Mouse (Mus musculus) embryonic facial prominence, embryonic 14.5 days (tissue): Measurements from ENCODE around the gene Armc2. TPM values are rescaled to one million over a fixed set of nuclear protein-coding genes. Genes with fewer than 3 reads are reported as not detected.

Experiments
- ATAC-seq: fragments of 200-750 bp; cut with Nextera tagmentation; 2 replicates; pipeline ENCODE4 v1.8.0; 2017; ENCODE audit warnings: low read depth, moderate number of reproducible peaks, moderate TSS enrichment
- DNase-seq: peaks from one replicate; pipeline ENCODE4 v3.0.0-alpha.2; 2015; ENCODE audit warnings: low spot score
- H3K27ac ChIP-seq: fragments of 300-500 bp; sonication (generic); replicated peaks from 2 replicates; pipeline ENCODE4 v1.5.1; 2014; ENCODE audit warnings: low read depth, mild to moderate bottlenecking, low read length, moderate library complexity
- H3K27me3 ChIP-seq: fragments of 300-500 bp; sonication (generic); replicated peaks from 2 replicates; pipeline ENCODE4 v1.6.1; 2014; ENCODE audit warnings: low read length; ENCODE audit not compliant: control insufficient read depth, insufficient read depth
- H3K36me3 ChIP-seq: fragments of 300-500 bp; sonication (generic); 2 replicates; pipeline ENCODE4 v1.6.1; 2014; ENCODE audit warnings: low read length, mixed read lengths; ENCODE audit not compliant: control insufficient read depth, insufficient read depth
- H3K4me1 ChIP-seq: fragments of 300-500 bp; sonication (generic); 2 replicates; pipeline ENCODE4 v1.6.1; 2014; ENCODE audit warnings: antibody characterized with exemption, low read length; ENCODE audit not compliant: control insufficient read depth, insufficient read depth
- H3K4me2 ChIP-seq: fragments of 300-500 bp; sonication (generic); 2 replicates; pipeline ENCODE4 v1.6.1; 2014; ENCODE audit warnings: low read depth, mild to moderate bottlenecking, low read length, moderate library complexity, mixed read lengths
- H3K4me3 ChIP-seq: fragments of 300-500 bp; sonication (generic); 2 replicates; pipeline ENCODE4 v1.5.1; 2014; ENCODE audit warnings: low read depth, mild to moderate bottlenecking, low read length
- H3K9ac ChIP-seq: fragments of 300-500 bp; sonication (generic); 2 replicates; pipeline ENCODE4 v1.6.1; 2014; ENCODE audit warnings: low read depth, mild to moderate bottlenecking, low read length, moderate library complexity, mixed read lengths
- H3K9me3 ChIP-seq: fragments of 300-500 bp; sonication (generic); 2 replicates; pipeline ENCODE4 v1.6.1; 2016; ENCODE audit warnings: low read length; ENCODE audit not compliant: control insufficient read depth
- WGBS: fragments of 180-500 bp; shearing (Covaris S2); extraction: QIAGEN DNeasy Blood & Tissue Kit; methylation state at CpG from one replicate; pipeline ENCODE4 v1.1.7; 2014; 5-methylcytosine and 5-hydroxymethylcytosine counted together
- polyA plus RNA-seq: library from polyadenylated mRNA; unstranded; fragments of >200 nt; fragmentation: Nextera tagmentation; extraction: Ambion mirVana; gene quantifications from 2 replicates; pipeline ENCODE4 v1.2.1, GENCODE M21; 2014

Gene Armc2
- polyA plus RNA-seq, 1 experiment from 2014 or later = 4.1 TPM

DNA sequence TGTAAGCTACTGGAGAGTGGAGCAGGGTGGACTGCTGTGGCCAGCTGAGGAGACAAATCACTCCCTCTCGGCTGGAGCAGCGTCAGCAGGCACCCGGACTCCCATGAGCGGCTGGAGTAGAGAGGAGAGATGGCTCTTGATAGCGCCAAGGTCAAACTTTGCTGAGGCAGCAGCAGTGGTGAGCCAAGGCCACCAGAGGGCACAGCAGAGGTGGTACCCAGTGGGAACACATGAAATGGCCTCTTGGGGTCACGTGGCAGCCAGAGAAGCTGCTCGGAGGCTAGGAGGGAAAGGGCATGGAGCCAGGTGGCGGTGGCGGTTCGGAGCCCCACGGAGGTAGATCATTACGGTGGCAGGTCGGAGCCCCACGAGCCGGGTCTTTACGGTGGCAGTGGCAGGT is 12.8 kb upstream of the Armc2 start:
- ATAC-seq (peak; percentile 72), DNase-seq (peak; percentile 77)
- 18% methylated on average over 15 of the region's 16 CpGs for WGBS
- Histone ChIP-seq H3K36me3 (no peaks in the 10 kb centered on the region), H3K9ac (no peak overlapping the region), H3K27me3 (no peaks in the 10 kb centered on the region), H3K4me2 (peak overlapping the region; percentile 39), H3K4me3 (no peak overlapping the region), H3K9me3 (no peaks in the 10 kb centered on the region), H3K27ac (no peak overlapping the region), H3K4me1 (peaks cover 9% of the 10 kb centered on the region; the same call in 1 of the 2 replicates)

DNA sequence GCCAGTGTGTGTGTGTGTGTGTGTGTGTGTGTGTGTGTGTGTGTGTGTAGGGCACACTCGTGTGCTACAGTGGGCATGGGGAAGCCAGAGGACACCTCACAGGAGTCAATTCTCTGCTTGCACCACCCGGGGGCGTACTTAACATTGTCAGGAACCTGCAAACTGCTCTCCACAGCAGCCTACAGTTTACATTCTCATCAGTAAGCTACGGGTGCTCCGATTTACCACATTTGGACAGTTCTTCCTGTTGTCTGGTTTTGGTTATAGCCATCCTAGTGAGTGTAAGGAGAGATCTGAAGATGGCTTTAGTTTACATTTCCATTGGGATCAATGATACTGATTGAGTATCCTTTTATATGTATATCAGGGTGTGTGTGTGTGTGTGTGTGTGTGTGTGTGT is 11.3 kb upstream of the Armc2 start:
- Histone ChIP-seq H3K27ac (no peak overlapping the region), H3K4me2 (no peak overlapping the region), H3K9me3 (no peaks in the 10 kb centered on the region), H3K4me1 (peaks cover 6% of the 10 kb centered on the region; the same call in 1 of the 2 replicates), H3K9ac (no peak overlapping the region), H3K4me3 (no peak overlapping the region), H3K36me3 (no peaks in the 10 kb centered on the region), H3K27me3 (no peaks in the 10 kb centered on the region)
- 51% methylated on average over 5 of the region's 5 CpGs for WGBS
- DNase-seq = no peak
- ATAC-seq = no peak

DNA sequence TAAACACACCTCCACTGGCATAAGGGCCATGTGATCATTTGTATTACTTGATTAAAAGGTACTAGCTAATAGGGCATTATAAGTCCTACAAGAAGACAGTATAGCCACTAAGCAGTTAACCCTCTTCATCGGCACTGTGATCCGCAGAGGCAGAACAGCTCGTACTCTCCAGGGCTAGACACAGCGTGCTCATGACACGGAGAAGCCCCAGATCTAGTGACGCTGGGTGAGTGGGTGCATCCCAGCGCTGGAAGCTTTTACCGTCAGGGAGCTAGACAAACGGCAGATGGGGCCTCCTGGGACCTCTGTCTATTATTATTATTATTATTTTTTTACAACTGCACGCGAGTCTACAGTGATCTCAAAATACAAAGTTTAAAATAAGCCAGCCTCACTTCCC is 9.1 kb upstream of the Armc2 start:
- WGBS = 64% methylated on average over 11 of the region's 11 CpGs
- H3K4me2 ChIP-seq = no peak overlapping the region

DNA sequence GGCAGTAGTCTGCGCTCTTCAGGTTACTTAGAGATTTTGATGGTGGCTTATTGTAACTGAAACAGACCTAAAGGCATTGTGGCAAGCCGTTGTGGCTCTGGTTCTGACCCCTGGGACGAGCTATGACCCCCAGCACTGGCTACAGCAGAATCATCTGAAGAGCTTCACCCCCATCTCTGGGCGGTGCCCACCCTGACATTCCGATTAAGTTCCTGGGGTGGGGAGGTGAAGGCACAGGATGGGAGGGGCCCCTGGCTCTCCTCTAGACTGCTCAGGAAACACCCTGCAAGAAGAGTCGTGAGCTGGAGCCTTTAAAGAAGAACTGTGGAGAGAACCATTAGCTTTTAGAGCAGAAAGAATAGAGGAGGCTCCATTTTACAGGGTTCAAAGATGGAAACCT is 6.2 kb upstream of the Armc2 start:
- DNase-seq (no peak), ATAC-seq (no peak)
- Histone ChIP-seq H3K9me3 (no peaks in the 10 kb centered on the region), H3K27ac (no peak overlapping the region), H3K36me3 (no peaks in the 10 kb centered on the region), H3K4me3 (no peak overlapping the region), H3K27me3 (no peaks in the 10 kb centered on the region), H3K9ac (no peak overlapping the region), H3K4me2 (no peak overlapping the region), H3K4me1 (no peaks in the 10 kb centered on the region)
- WGBS = 76% methylated on average over 6 of the region's 6 CpGs

More for the DNA sequence above, 9.1 kb upstream of the Armc2 start:
- no peak overlapping the region for H3K4me3 ChIP-seq
- H3K9ac ChIP-seq = no peak overlapping the region
- H3K4me1 ChIP-seq = no peaks in the 10 kb centered on the region; the same call in 1 of the 2 replicates
- DNase-seq (no peak), ATAC-seq (no peak)
- H3K36me3 ChIP-seq = no peaks in the 10 kb centered on the region
- no peaks in the 10 kb centered on the region for H3K9me3 ChIP-seq
- H3K27ac ChIP-seq = no peak overlapping the region
- H3K27me3 ChIP-seq = no peaks in the 10 kb centered on the region

DNA sequence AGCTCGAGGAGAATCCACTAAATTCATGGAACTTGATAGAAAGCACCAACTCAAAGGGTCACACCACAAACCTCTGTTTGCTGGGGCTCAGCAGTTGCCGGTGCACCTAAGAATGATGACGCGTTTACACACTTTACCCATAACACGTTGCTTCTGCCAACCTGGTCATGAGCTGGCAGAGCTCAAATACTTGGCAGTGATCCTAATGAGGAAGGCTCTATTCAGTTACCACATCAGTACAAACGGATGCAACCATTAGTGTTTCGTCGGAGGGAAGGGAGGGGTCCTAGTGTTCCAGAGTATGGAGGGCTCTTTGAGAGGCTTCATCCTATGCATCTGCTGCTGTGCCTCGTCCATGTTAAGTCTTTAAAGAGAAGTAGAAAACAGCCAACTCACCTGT is 3.3 kb upstream of the Armc2 start:
- no peak overlapping the region for H3K9ac ChIP-seq
- no peaks in the 10 kb centered on the region; the same call in 1 of the 2 replicates for H3K27me3 ChIP-seq
- DNase-seq (no peak), ATAC-seq (no peak)
- H3K4me2 ChIP-seq = no peak overlapping the region
- no peaks in the 10 kb centered on the region for H3K9me3 ChIP-seq
- 79% methylated on average over 9 of the region's 9 CpGs for WGBS
- no peak overlapping the region for H3K4me3 ChIP-seq
- H3K4me1 ChIP-seq = peaks cover 7% of the 10 kb centered on the region
- no peaks in the 10 kb centered on the region for H3K36me3 ChIP-seq
- H3K27ac ChIP-seq = no peak overlapping the region

DNA sequence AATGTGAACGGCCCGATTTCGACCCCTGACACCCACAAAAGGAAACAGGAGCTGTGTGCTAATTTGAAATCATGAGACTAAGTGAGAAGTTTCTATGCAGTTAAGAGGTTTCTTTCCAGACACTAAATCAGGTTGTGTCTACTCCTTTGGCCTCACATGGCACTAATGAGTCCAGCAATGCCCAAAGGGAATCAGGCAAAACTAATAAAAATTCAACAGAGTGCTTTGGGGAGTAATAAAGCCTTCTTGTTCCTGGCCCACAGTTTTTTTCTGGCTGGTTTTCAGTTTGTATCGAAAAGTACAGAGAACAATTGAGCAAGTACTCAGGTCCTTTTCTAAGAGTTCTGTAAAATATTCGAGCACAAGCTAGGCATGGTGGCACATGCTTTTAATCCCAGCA is 4.2 kb downstream of the Armc2 start:
- Histone ChIP-seq H3K36me3 (no peaks in the 10 kb centered on the region), H3K4me3 (no peak overlapping the region), H3K4me1 (peaks cover 12% of the 10 kb centered on the region), H3K27me3 (no peaks in the 10 kb centered on the region; the same call in 1 of the 2 replicates), H3K27ac (no peak overlapping the region), H3K9ac (no peak overlapping the region), H3K4me2 (no peak overlapping the region), H3K9me3 (no peaks in the 10 kb centered on the region)
- 67% methylated on average over 5 of the region's 5 CpGs for WGBS
- ATAC-seq (no peak), DNase-seq (no peak)

DNA sequence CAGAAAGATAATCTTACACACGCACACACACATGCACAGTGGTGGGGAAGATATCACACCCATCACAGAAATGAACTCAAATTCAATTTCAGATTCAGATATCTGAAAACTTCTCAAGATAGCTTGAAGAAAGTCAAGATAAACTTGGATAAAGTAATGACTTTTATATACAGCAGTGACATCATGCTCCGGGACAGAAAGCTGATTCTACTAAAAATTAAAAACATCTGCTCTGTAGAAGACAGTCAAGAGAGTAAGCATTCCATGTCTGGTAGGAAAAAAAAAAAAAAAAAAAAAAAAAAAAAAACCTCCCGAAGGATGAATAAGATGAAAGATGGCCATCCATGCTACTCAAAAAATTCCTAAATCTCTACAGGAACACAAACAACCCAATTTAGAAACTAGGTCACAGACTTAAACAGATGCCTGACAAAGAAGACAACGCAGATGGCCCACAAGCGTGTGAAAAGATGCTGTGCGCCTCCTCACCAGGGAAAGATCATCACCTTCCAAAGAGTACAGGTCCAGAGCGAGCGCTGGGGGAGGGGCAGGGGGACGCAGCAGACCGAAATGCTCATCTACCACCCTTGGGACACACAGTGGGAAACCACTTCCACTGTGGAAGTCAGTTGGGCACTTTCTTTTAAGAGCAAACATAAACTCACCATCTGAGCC is 7.3 kb downstream of the Armc2 start:
- Histone ChIP-seq H3K36me3 (no peaks in the 10 kb centered on the region), H3K4me3 (no peak overlapping the region), H3K27me3 (no peaks in the 10 kb centered on the region), H3K9ac (no peak overlapping the region), H3K27ac (peak overlapping the region; percentile 58), H3K4me1 (peaks cover 6% of the 10 kb centered on the region; the same call in 1 of the 2 replicates), H3K9me3 (no peaks in the 10 kb centered on the region), H3K4me2 (no peak overlapping the region)
- DNase-seq = peak; percentile 49
- 63% methylated on average over 10 of the region's 10 CpGs for WGBS
- ATAC-seq = no peak

DNA sequence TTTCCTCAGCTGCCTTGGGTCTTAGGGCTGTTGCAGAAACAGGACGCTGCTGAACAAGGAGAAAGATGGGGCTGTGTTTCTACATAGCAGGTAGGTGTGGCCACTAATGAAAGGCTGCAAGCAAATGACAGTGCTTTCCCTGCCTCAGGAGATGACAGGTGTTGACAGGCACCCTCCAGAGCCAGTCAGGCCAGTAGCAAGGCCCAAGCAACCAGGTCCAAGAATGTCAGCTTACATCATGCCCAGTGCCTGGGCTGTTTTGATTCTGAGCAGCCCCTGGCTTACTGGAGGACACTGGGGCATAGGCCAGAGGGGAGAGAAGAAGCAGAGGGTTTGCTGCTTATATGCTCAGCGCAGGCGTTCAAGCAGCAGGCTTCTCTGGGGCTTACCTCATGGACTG is 13.0 kb downstream of the Armc2 start:
- H3K27me3 ChIP-seq = no peaks in the 10 kb centered on the region
- H3K4me1 ChIP-seq = no peaks in the 10 kb centered on the region
- H3K9me3 ChIP-seq = no peaks in the 10 kb centered on the region
- no peak for ATAC-seq
- WGBS = 55% methylated on average over 3 of the region's 3 CpGs
- H3K4me3 ChIP-seq = no peak overlapping the region
- H3K9ac ChIP-seq = no peak overlapping the region
- H3K4me2 ChIP-seq = no peak overlapping the region
- no peak overlapping the region for H3K27ac ChIP-seq
- no peaks in the 10 kb centered on the region for H3K36me3 ChIP-seq
- DNase-seq = no peak

DNA sequence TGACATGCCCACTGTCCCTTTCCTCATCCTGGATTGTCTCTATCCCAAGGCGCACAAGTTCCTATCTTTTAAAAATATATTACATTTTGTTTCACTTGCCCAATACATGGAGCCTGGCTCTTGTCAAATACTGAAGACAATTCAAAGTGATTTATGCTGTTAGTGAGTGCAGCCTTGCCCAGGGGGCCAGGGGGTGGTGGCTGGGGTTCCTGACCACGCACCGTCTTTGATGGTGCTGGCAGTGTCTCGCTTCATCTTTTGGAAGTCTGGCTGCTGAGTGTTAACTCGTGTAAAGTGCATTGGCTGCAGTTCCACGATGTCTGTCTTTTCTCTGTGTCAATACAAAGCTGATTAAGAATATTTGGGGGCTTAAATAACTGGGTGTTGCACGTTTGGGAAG is 13.6 kb downstream of the Armc2 start:
- Histone ChIP-seq H3K36me3 (no peaks in the 10 kb centered on the region), H3K27me3 (no peaks in the 10 kb centered on the region), H3K4me2 (no peak overlapping the region), H3K9me3 (no peaks in the 10 kb centered on the region), H3K4me1 (no peaks in the 10 kb centered on the region), H3K4me3 (no peak overlapping the region), H3K27ac (no peak overlapping the region), H3K9ac (no peak overlapping the region)
- 66% methylated on average over 7 of the region's 7 CpGs for WGBS
- no peak for DNase-seq
- ATAC-seq = no peak
